Mouse (Mus musculus): Measurements from ENCODE around the gene Spns3.

- no peak for TF ChIP-seq CTCF (IDR thresholded peaks at IDR 0.05; ENCODE audit: low read depth)
- TF ChIP-seq EP300 (IDR thresholded peaks at IDR 0.05; ENCODE audit: low read depth) = no peak
Measured at GRCm38 (mm10) chr11:72461500-72461981, 88.8 kb downstream of the Spns3 start.
